Mouse (Mus musculus): Measurements from ENCODE around the gene Sostdc1.

DNA sequence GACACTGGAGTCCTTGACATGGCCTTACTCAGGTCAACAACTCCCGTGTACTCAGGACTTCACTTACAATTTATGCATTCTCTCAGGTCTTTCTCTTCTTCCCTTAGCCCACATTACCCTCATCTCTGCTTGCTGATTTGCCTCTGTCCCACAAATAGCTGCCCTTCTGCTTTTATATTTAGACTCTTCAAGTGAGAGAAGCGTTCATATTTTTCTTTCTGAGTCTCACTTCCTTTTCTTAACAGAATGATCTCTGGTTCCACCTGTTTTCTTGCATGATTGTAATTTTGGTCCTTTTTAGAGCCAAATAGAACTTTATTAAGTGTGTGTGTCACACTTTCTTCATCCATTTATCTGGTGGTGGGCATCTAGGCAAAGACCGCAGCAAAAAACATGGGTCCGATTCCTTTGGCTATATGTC is 12.2 kb downstream of the Sostdc1 start:
- no peak for TF ChIP-seq KAT2A (IDR thresholded peaks at IDR 0.05; ENCODE audit: insufficient replicate concordance, low read length)
- no peak for TF ChIP-seq ZC3H11A (IDR thresholded peaks at IDR 0.05; ENCODE audit: low read depth, low read length)
- no peak for TF ChIP-seq TBP (conservative IDR thresholded peaks at IDR 0.05; ENCODE audit: low read depth, low read length)
- TF ChIP-seq MXI1 (IDR thresholded peaks at IDR 0.05; ENCODE audit: low read depth, low read length): no peak
- TF ChIP-seq CTCF (conservative IDR thresholded peaks at IDR 0.05 in 1 of 2, IDR thresholded peaks at IDR 0.05 in 1 of 2; ENCODE audit: low read depth in 2 of 2, low read length in 2 of 2): no peak
- TF ChIP-seq MYC (IDR thresholded peaks at IDR 0.05; ENCODE audit: low read depth, low read length): peak; percentile 15; the same call in 1 of the 2 replicates
- TF ChIP-seq CHD2 (IDR thresholded peaks at IDR 0.05; ENCODE audit: low read length): no peak
- no peak for TF ChIP-seq PAX5 (IDR thresholded peaks at IDR 0.05; ENCODE audit: low read length)
- TF ChIP-seq EP300 (IDR thresholded peaks at IDR 0.05; ENCODE audit: low read length): peak; percentile 82
- TF ChIP-seq ZNF384 (IDR thresholded peaks at IDR 0.05; ENCODE audit: low read depth, low read length): no peak
- no peak for TF ChIP-seq POLR2A (IDR thresholded peaks at IDR 0.05; ENCODE audit: low read depth, low read length)
- TF ChIP-seq HCFC1 (IDR thresholded peaks at IDR 0.05; ENCODE audit: low read depth, low read length): no peak
